Mouse (Mus musculus): ENCODE results near the gene Chn1.

- TF ChIP-seq CTCF (IDR thresholded peaks at IDR 0.05; ENCODE audit: control insufficient read depth, insufficient read depth, insufficient replicate concordance, low read depth, low read length) (no peak), POLR2A (IDR thresholded peaks at IDR 0.05; ENCODE audit: control insufficient read depth, low read depth, low read length) (no peak)
These were observed 115.2 kb downstream of the Chn1 start for GRCm38 (mm10) chr2:73659726-73660565.
